ENCODE assay signal across 15 mouse cellular contexts in the genomic region with DNA sequence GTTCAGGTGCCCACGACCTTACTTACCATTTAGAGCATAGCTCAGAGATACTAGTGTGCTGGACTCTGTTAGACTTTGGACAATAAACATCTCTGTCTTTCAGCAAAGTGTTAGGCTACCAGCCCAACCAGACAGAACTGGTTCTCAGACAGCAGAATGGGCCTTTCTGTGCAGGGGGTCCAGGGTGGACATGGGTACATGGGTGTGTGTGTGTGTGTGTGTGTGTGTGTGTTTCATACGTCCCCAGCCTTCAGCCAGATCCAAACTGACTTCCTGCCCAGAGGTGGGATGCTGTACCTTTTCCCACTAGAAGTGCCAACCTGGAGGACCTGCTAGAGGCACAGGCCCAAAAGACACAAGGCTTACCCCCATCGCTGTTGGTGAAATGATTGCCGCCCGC.
"Had no signal": no experiment of that assay in that cellular context is flagged by ENCODE, and none has a peak within 500 bp of the region (broad histone marks: within the 10 kb centered on the region; RNA-seq: fewer than 3 reads in every experiment).

No protein-coding gene starts in this region.

- H3K27ac ChIP-seq: hindbrain, postnatal 0 days; kidney, embryonic 15.5 days; layer of hippocampus, adult 2 months; limb, embryonic 15.5 days had no signal

- H3K4me3 ChIP-seq: kidney, embryonic 15.5 days; layer of hippocampus, adult 2 months; limb, embryonic 15.5 days had no signal

- H3K9me3 ChIP-seq: kidney, embryonic 15.5 days; limb, embryonic 15.5 days had no signal

- H3K27me3 ChIP-seq: kidney, embryonic 15.5 days; limb, embryonic 15.5 days had no signal

- H3K9ac ChIP-seq: kidney, embryonic 15.5 days; limb, embryonic 15.5 days had no signal

- H3K4me2 ChIP-seq: kidney, embryonic 15.5 days; limb, embryonic 15.5 days; midbrain, embryonic 11.5 days had no signal

- DNase-seq: kidney, adult 18-20 months; layer of hippocampus, adult 9-11 months; lung, adult 2 months; lung, postnatal 14 days; lung, postnatal 4 days; midbrain, embryonic 14.5 days; thymus, adult 18-20 months; thymus, postnatal 4 days had no signal

- ATAC-seq: hindbrain, postnatal 0 days; inflammation-experienced regulatory T-cells, adult 6 months; intestine, embryonic 16.5 days had no signal

- H3K36me3 ChIP-seq: kidney, embryonic 15.5 days; limb, embryonic 15.5 days had no signal
